Mouse (Mus musculus) A20 (cell line): ENCODE measurements around the gene Ehd3.

Experiments used
- DNase-seq: peaks from one replicate; pipeline ENCODE4 v3.0.0-alpha.2; 2011; ENCODE audit warnings: low read depth, low spot score

Ehd3 gene

GRCm38 (mm10) chr17:73803521-73804184 lies at the start of gene Ehd3:
TSS of gene Ehd3 (plus strand) at chr17:73804134.
- peak; percentile 39 for DNase-seq

GRCm38 (mm10) chr17:73770964-73771363 lies 33.0 kb upstream of the Ehd3 start:
- DNase-seq: no peak

- no peak for DNase-seq
Observed at GRCm38 (mm10) chr17:73786642-73787311, 17.2 kb upstream of the Ehd3 start.

GRCm38 (mm10) chr17:73790284-73791020 lies 13.5 kb upstream of the Ehd3 start:
- no peak for DNase-seq

GRCm38 (mm10) chr17:73796789-73797188 lies 7.1 kb upstream of the Ehd3 start:
- DNase-seq: no peak

- DNase-seq: no peak
Observed at GRCm38 (mm10) chr17:73797706-73798105, 6.2 kb upstream of the Ehd3 start.

GRCm38 (mm10) chr17:73804592-73805271 lies 798 bp downstream of the Ehd3 start:
- peak; percentile 90 for DNase-seq

GRCm38 (mm10) chr17:73806331-73806730 lies 2.4 kb downstream of the Ehd3 start:
- DNase-seq: peak; percentile 67

- DNase-seq: peak; percentile 67
Observed at GRCm38 (mm10) chr17:73807211-73807610, 3.3 kb downstream of the Ehd3 start.

- DNase-seq: no peak
Observed at GRCm38 (mm10) chr17:73808431-73808830, 4.5 kb downstream of the Ehd3 start.

- no peak for DNase-seq
Observed at GRCm38 (mm10) chr17:73810801-73811200, 6.9 kb downstream of the Ehd3 start.

- DNase-seq: no peak
Observed at GRCm38 (mm10) chr17:73811566-73811965, 7.6 kb downstream of the Ehd3 start.

GRCm38 (mm10) chr17:73813031-73813660 lies 9.2 kb downstream of the Ehd3 start:
- DNase-seq: peak; percentile 40

GRCm38 (mm10) chr17:73814500-73815190 lies 10.7 kb downstream of the Ehd3 start:
- DNase-seq: peak; percentile 90

GRCm38 (mm10) chr17:73817697-73818380 lies 13.9 kb downstream of the Ehd3 start:
- DNase-seq: no peak

- peak; percentile 33 for DNase-seq
Observed at GRCm38 (mm10) chr17:73818936-73819335, 15.0 kb downstream of the Ehd3 start.

- no peak for DNase-seq
Observed at GRCm38 (mm10) chr17:73820726-73821125, 16.8 kb downstream of the Ehd3 start.

GRCm38 (mm10) chr17:73822255-73822654 lies 18.3 kb downstream of the Ehd3 start:
- no peak for DNase-seq

- DNase-seq: no peak
Observed at GRCm38 (mm10) chr17:73823121-73824021, 19.4 kb downstream of the Ehd3 start.
